Mouse (Mus musculus) macrophage (primary cell): Measurements from ENCODE around the gene Ppip5k1. TPM values are rescaled to one million over a fixed set of nuclear protein-coding genes. Genes with fewer than 3 reads are reported as not detected.

Experiments
- H3K27ac ChIP-seq: fragments of 350-480 bp; formaldehyde crosslinking; 2 replicates; pipeline ENCODE4 v1.9.0; 2021
- H3K36me3 ChIP-seq: fragments of 350-480 bp; formaldehyde crosslinking; 2 replicates; pipeline ENCODE4 v1.9.0; 2021; ENCODE audit errors: inconsistent target
- H3K4me3 ChIP-seq: fragments of 350-480 bp; formaldehyde crosslinking; 2 replicates; pipeline ENCODE4 v1.9.0; 2021; ENCODE audit errors: inconsistent target
- H3K79me2 ChIP-seq: fragments of 350-480 bp; formaldehyde crosslinking; 2 replicates; pipeline ENCODE4 v1.9.0; 2021; ENCODE audit errors: inconsistent target
- WGBS: methylation state at CpG from one replicate; pipeline ENCODE4 v1.1.7; 2026; ENCODE audit warnings: inconsistent platforms; ENCODE audit not compliant: missing documents; 5-methylcytosine and 5-hydroxymethylcytosine counted together
- polyA plus RNA-seq: library from polyadenylated mRNA; stranded (reverse); fragments of 250-400 nt; gene quantifications from 3 replicates; pipeline ENCODE4 v1.2.4, GENCODE M21; 2018; ENCODE audit warnings: inconsistent platforms

Gene Ppip5k1
- polyA plus RNA-seq, 1 experiment from 2014 or later = 11.8 TPM

DNA sequence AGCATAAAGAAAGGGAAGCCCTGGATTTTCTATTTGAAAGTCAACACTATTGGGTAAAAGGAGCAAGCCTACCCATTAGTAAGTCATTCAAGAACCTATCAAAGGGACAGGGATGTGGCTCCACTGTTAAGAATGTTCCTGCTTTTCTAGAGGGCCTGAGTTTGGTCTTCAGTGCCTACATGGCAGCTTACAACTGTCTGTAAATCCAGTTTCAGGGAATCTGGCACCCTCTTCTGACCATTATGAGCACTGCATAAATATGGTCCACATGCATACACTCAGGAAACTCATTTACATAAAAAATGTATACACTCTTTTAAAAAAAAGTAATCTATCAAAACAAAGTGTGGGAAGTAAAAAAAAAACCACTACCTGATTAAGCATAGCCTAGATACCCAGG is 16.1 kb downstream of the Ppip5k1 start:
- no peak overlapping the region for H3K27ac ChIP-seq
- no peaks in the 10 kb centered on the region; the same call in 1 of the 2 replicates for H3K36me3 ChIP-seq
- H3K79me2 ChIP-seq = no peaks in the 10 kb centered on the region
- no peak overlapping the region for H3K4me3 ChIP-seq

GRCm38 (mm10) chr2:121329492-121329891 is 25.7 kb downstream of the Ppip5k1 start:
- WGBS = 75% methylated on average over 2 of the region's 2 CpGs
- Histone ChIP-seq H3K36me3 (0 out of 2 replicates have a peak, but pooled peaks cover 4% of the 10 kb centered on the region), H3K4me3 (no peak overlapping the region), H3K27ac (no peak overlapping the region), H3K79me2 (no peaks in the 10 kb centered on the region)

- no peaks in the 10 kb centered on the region for H3K79me2 ChIP-seq
- 0 out of 2 replicates have a peak, but pooled peaks cover 5% of the 10 kb centered on the region for H3K36me3 ChIP-seq
- no peak overlapping the region for H3K4me3 ChIP-seq
- H3K27ac ChIP-seq = no peak overlapping the region
- 74% methylated on average over 10 of the region's 10 CpGs for WGBS
Measured at GRCm38 (mm10) chr2:121323693-121324470, 31.3 kb downstream of the Ppip5k1 start.

GRCm38 (mm10) chr2:121323041-121323440 is 32.2 kb downstream of the Ppip5k1 start:
- Histone ChIP-seq H3K4me3 (no peak overlapping the region), H3K27ac (no peak overlapping the region), H3K36me3 (0 out of 2 replicates have a peak, but pooled peaks cover 5% of the 10 kb centered on the region), H3K79me2 (no peaks in the 10 kb centered on the region)
- 93% methylated on average over 10 of the region's 10 CpGs for WGBS

GRCm38 (mm10) chr2:121316278-121316677 is 38.9 kb downstream of the Ppip5k1 start:
- H3K36me3 ChIP-seq = 0 out of 2 replicates have a peak, but pooled peaks cover 2% of the 10 kb centered on the region
- H3K27ac ChIP-seq = no peak overlapping the region
- no peak overlapping the region for H3K4me3 ChIP-seq
- 84% methylated on average over 8 of the region's 8 CpGs for WGBS
- no peaks in the 10 kb centered on the region for H3K79me2 ChIP-seq

DNA sequence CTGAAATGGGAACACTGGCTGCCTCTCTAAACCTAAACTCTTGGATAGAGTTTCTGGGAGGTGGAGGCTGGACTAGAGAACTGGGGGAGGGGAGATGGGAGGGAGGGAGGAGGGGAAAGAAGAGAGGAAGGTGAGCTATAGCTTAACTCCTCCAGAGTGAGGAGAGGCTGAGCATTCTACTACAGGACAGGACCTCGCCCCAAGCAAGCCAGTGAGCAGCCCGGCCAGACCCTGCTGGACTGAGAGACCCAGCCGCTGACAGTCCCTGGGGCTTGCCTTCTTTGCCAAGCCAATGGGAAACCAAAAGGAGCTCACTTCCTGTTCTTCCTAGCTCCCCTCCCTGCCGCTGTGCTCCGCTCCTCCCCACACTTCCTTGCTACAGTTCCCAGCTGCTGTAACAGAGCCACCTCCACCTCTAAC is 46.2 kb downstream of the Ppip5k1 start:
- no peak overlapping the region for H3K27ac ChIP-seq
- no peaks in the 10 kb centered on the region for H3K79me2 ChIP-seq
- WGBS = 13% methylated on average over 5 of the region's 5 CpGs
- H3K4me3 ChIP-seq = no peak overlapping the region
- H3K36me3 ChIP-seq = no peaks in the 10 kb centered on the region

GRCm38 (mm10) chr2:121300036-121300435 is 55.2 kb downstream of the Ppip5k1 start:
- H3K4me3 ChIP-seq = no peak overlapping the region
- no peaks in the 10 kb centered on the region for H3K79me2 ChIP-seq
- 88% methylated on average over 10 of the region's 10 CpGs for WGBS
- no peak overlapping the region for H3K27ac ChIP-seq
- no peaks in the 10 kb centered on the region for H3K36me3 ChIP-seq

- H3K36me3 ChIP-seq = no peaks in the 10 kb centered on the region
- H3K27ac ChIP-seq = no peak overlapping the region
- H3K79me2 ChIP-seq = no peaks in the 10 kb centered on the region
- H3K4me3 ChIP-seq = no peak overlapping the region
- 87% methylated on average over 15 of the region's 17 CpGs for WGBS
Measured at GRCm38 (mm10) chr2:121299471-121299870, 55.7 kb downstream of the Ppip5k1 start.

GRCm38 (mm10) chr2:121298131-121298530 is 57.1 kb downstream of the Ppip5k1 start:
- no peaks in the 10 kb centered on the region for H3K36me3 ChIP-seq
- H3K4me3 ChIP-seq = no peak overlapping the region
- no peaks in the 10 kb centered on the region for H3K79me2 ChIP-seq
- no peak overlapping the region for H3K27ac ChIP-seq
- 5% methylated on average over 7 of the region's 8 CpGs for WGBS

- H3K36me3 ChIP-seq = no peaks in the 10 kb centered on the region
- no peak overlapping the region for H3K4me3 ChIP-seq
- whole genome bisulfite sequencing = 23% methylated on average over 9 of the region's 9 CpGs
- H3K79me2 ChIP-seq = no peaks in the 10 kb centered on the region
- no peak overlapping the region for H3K27ac ChIP-seq
Measured at GRCm38 (mm10) chr2:121297701-121298100, 57.5 kb downstream of the Ppip5k1 start.

GRCm38 (mm10) chr2:121296754-121297231 is 58.4 kb downstream of the Ppip5k1 start:
- H3K4me3 ChIP-seq = no peak overlapping the region
- 47% methylated on average over 6 of the region's 6 CpGs for WGBS
- H3K27ac ChIP-seq = no peak overlapping the region
- no peaks in the 10 kb centered on the region for H3K79me2 ChIP-seq
- H3K36me3 ChIP-seq = no peaks in the 10 kb centered on the region

GRCm38 (mm10) chr2:121295608-121296571 is 59.3 kb downstream of the Ppip5k1 start:
- WGBS = 13% methylated on average over 10 of the region's 15 CpGs
- H3K4me3 ChIP-seq = no peak overlapping the region
- H3K27ac ChIP-seq = no peak overlapping the region
- no peaks in the 10 kb centered on the region for H3K79me2 ChIP-seq
- no peaks in the 10 kb centered on the region for H3K36me3 ChIP-seq

DNA sequence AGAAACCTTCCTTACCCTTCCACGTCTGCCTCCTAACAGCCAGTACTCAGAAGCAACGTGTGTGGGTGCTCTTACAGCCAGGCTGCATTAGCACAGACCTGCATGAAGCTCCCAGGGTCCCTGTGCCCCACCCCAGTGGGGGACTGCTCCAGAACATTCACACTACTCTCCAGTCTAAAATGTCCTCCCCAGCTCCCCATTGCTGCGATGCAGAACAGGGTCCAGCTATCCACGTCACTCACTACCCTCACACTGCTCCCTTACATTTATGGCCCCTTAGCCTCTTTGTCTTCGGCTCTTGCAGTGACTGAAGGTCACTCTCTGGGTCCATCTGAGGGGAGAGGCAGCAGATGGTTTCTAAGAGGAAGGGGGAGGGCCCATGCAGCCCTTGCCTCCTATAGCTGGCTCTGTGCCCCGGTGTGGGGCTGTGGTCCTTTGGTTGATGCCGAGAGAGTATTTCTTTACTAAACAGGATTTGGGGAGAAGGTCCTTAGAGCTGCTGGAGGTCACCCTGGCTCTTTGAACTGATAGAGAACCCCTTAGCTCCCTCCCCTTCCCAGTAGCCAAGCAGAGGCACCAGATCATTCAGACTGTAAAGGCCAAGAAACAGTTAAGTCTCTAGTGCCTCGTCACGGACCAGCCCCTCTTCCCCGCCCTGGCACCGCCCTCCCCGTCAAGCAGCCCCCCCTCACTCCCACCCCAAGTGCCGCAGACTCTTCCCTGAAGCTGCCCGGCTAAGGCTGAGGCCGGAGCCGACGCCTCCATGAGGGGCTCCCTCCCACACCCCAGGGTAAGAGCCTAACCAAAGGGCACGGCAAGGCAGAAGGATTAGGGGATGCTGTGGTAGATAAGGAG is 60.2 kb downstream of the Ppip5k1 start:
- Histone ChIP-seq H3K36me3 (no peaks in the 10 kb centered on the region), H3K27ac (no peak overlapping the region), H3K79me2 (no peaks in the 10 kb centered on the region), H3K4me3 (no peak overlapping the region)
- WGBS = 16% methylated on average over 18 of the region's 18 CpGs

DNA sequence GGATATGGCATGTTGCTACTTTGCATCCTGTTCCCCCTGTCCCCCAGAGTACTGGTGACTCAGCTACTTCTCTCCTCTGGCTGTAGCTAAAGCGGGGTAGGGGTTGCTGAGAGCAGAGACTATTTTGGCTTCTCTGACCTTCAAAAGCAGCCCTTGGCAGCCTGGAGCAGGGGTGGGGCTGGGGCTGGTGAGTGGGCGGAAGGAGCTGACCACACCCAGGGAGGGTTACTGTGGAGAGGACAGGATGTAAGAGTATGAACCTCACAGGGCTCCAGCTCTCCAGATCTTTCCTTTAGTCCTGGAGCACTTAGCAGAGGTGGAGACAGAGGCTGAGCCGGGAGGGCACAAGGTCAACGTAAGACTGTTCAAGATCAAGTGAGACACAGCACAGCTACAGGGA is 61.0 kb downstream of the Ppip5k1 start:
- H3K36me3 ChIP-seq = no peaks in the 10 kb centered on the region
- WGBS = 12% methylated on average over 4 of the region's 4 CpGs
- H3K79me2 ChIP-seq = no peaks in the 10 kb centered on the region
- H3K4me3 ChIP-seq = no peak overlapping the region
- H3K27ac ChIP-seq = no peak overlapping the region
